Mouse (Mus musculus) testis, adult 2 months (tissue): ENCODE measurements around the gene Large2.

Source experiments
- CTCF ChIP-seq: fragments of 200-500 bp; IDR thresholded peaks from 2 replicates; pipeline ENCODE4 v1.5.1; 2012; ENCODE audit warnings: low read depth, mild to moderate bottlenecking, inconsistent platforms, low read length, moderate library complexity; ENCODE audit not compliant: control insufficient read depth, insufficient read depth, insufficient replicate concordance
- POLR2A ChIP-seq: fragments of 200-500 bp; IDR thresholded peaks from 2 replicates; pipeline ENCODE4 v1.6.1; 2012; ENCODE audit warnings: low read depth, mild to moderate bottlenecking, inconsistent platforms, low read length, moderate library complexity; ENCODE audit not compliant: control insufficient read depth

GRCm38 (mm10) chr2:92373437-92373813 is 1.2 kb downstream of the Large2 start:
- TF ChIP-seq POLR2A, result no peak
- no peak for TF ChIP-seq CTCF
